In the genomic region with DNA sequence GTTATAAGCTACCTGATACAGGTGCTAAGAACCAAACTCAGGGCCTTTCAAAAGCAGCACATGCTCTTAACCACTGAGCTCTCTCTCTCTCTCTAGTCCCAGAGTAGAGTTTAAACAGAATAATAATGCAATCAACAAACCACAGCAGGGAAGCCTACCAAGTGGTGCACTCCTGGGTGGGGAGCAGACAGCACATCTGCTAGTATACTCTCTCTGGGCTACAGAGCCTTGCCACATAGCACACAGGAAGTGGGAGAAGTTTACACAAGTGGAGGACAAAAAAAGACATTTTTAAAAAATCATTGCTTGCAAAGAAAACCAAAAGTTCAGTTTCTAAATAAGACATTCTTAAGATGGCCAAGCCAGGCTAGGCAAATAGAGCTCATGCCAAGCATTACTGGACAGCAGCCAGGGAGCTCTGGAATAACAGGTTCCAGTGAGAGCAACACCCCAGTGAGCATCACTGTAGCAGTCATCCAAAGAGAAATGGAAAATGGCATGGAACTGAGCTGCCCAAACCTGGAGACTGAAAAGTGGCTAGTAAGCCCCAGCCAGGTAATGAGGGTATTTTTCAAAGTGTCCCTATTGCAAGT, we compare ENCODE assay signal across 10 mouse cellular contexts.
DNase-seq lines count a peak whose midpoint lies in the region; ATAC-seq and TF ChIP-seq lines count a peak whose summit lies in the region.
"Had no signal": no experiment of that assay in that cellular context is flagged by ENCODE, and none has a peak within 500 bp of the region (broad histone marks: within the 10 kb centered on the region; RNA-seq: fewer than 3 reads in every experiment).

No protein-coding gene starts in this region.

- TF ChIP-seq POLR2A in liver, adult 2 months (IDR thresholded peaks at IDR 0.05; ENCODE audit: extremely low read depth, insufficient read depth, low read length), result no peak

- H3K27ac ChIP-seq in liver, adult 2 months (replicated peaks; ENCODE audit: insufficient read depth, low read depth, low read length), result no peak overlapping the region
- no peak overlapping the region for H3K27ac ChIP-seq in liver, postnatal 0 days (ENCODE audit: low read depth)
- peak overlapping the region; percentile 65 for H3K27ac ChIP-seq in limb, embryonic 15.5 days
- H3K27ac ChIP-seq in stomach, embryonic 15.5 days, result peak overlapping the region; percentile 81
- no peak overlapping the region for H3K27ac ChIP-seq in liver, embryonic 11.5 days (ENCODE audit: low read depth, low read length)
- H3K27ac ChIP-seq in liver, embryonic 12.5 days, result no peak overlapping the region
- H3K27ac ChIP-seq: embryonic facial prominence, embryonic 12.5 days; liver, embryonic 15.5 days had no signal

- peak; percentile 50 for DNase-seq in liver, adult 2 months (ENCODE audit: extremely low read depth, low read depth, low spot score)
- no peak for DNase-seq in liver, postnatal 0 days
- DNase-seq in fat pad, adult 2 months (ENCODE audit: extremely low read depth, low read depth, low spot score), result peak; percentile 42
- peak; percentile 25 to 62 for DNase-seq in kidney, adult 8-10 months
- no peak for DNase-seq in liver, embryonic 11.5 days (ENCODE audit: low spot score)

- H3K4me3 ChIP-seq in liver, adult 2 months (ENCODE audit: insufficient read depth, low read depth, low read length), result no peak overlapping the region
- H3K4me3 ChIP-seq in liver, postnatal 0 days (ENCODE audit: low read depth, low read length), result no peak overlapping the region
- no peak overlapping the region for H3K4me3 ChIP-seq in limb, embryonic 15.5 days
- H3K4me3 ChIP-seq in stomach, embryonic 15.5 days (replicated peaks), result no peak overlapping the region
- no peak overlapping the region for H3K4me3 ChIP-seq in liver, embryonic 11.5 days (ENCODE audit: low read depth, low read length)
- no peak overlapping the region for H3K4me3 ChIP-seq in liver, embryonic 12.5 days
- H3K4me3 ChIP-seq: embryonic facial prominence, embryonic 12.5 days; liver, embryonic 15.5 days had no signal

- H3K27me3 ChIP-seq in liver, adult 2 months (ENCODE audit: control insufficient read depth, insufficient read depth, low read length), result no peaks in the 10 kb centered on the region
- no peaks in the 10 kb centered on the region for H3K27me3 ChIP-seq in liver, postnatal 0 days (ENCODE audit: insufficient read depth, low read length)
- no peaks in the 10 kb centered on the region for H3K27me3 ChIP-seq in limb, embryonic 15.5 days
- no peaks in the 10 kb centered on the region for H3K27me3 ChIP-seq in stomach, embryonic 15.5 days (replicated peaks)
- H3K27me3 ChIP-seq in liver, embryonic 11.5 days (replicated peaks; ENCODE audit: control insufficient read depth, insufficient read depth, low read length), result no peaks in the 10 kb centered on the region
- no peaks in the 10 kb centered on the region for H3K27me3 ChIP-seq in liver, embryonic 12.5 days (replicated peaks)
- H3K27me3 ChIP-seq: embryonic facial prominence, embryonic 12.5 days; liver, embryonic 15.5 days had no signal

- no peaks in the 10 kb centered on the region for H3K9me3 ChIP-seq in liver, postnatal 0 days (ENCODE audit: low read length)
- no peaks in the 10 kb centered on the region for H3K9me3 ChIP-seq in limb, embryonic 15.5 days
- no peaks in the 10 kb centered on the region for H3K9me3 ChIP-seq in stomach, embryonic 15.5 days
- no peaks in the 10 kb centered on the region for H3K9me3 ChIP-seq in liver, embryonic 11.5 days (ENCODE audit: control insufficient read depth, low read length)
- no peaks in the 10 kb centered on the region for H3K9me3 ChIP-seq in liver, embryonic 12.5 days (replicated peaks)
- H3K9me3 ChIP-seq: embryonic facial prominence, embryonic 12.5 days; liver, embryonic 15.5 days had no signal

- no peak for TF ChIP-seq CTCF in liver, adult 2 months (IDR thresholded peaks at IDR 0.05; ENCODE audit: low read depth, low read length)
- TF ChIP-seq CTCF in liver, postnatal 0 days (IDR thresholded peaks at IDR 0.05; ENCODE audit: low read depth), result no peak

- no peak for ATAC-seq in liver, postnatal 0 days
- no peak for ATAC-seq in limb, embryonic 15.5 days (ENCODE audit: insufficient number of reproducible peaks, low FRiP score, low TSS enrichment, low read depth)
- peak; percentile 63 for ATAC-seq in stomach, embryonic 15.5 days (ENCODE audit: insufficient read depth, low FRiP score, low read depth)
- ATAC-seq in liver, embryonic 11.5 days (replicated peaks; ENCODE audit: low FRiP score), result no peak
- ATAC-seq in liver, embryonic 12.5 days, result no peak

- no peaks in the 10 kb centered on the region for H3K79me2 ChIP-seq in liver, adult 2 months (ENCODE audit: control insufficient read depth, insufficient read depth, low read length)

- no peaks in the 10 kb centered on the region for H3K4me1 ChIP-seq in liver, adult 2 months (ENCODE audit: control insufficient read depth, insufficient read depth, low read length)
- H3K4me1 ChIP-seq in liver, postnatal 0 days (ENCODE audit: insufficient read depth), result no peaks in the 10 kb centered on the region
- H3K4me1 ChIP-seq in limb, embryonic 15.5 days, result peaks cover 21% of the 10 kb centered on the region
- H3K4me1 ChIP-seq in stomach, embryonic 15.5 days, result no peaks in the 10 kb centered on the region; the same call in 1 of the 2 replicates
- H3K4me1 ChIP-seq in liver, embryonic 11.5 days (replicated peaks; ENCODE audit: control insufficient read depth, insufficient read depth, low read length), result no peaks in the 10 kb centered on the region
- H3K4me1 ChIP-seq in liver, embryonic 12.5 days, result no peaks in the 10 kb centered on the region
- H3K4me1 ChIP-seq: liver, embryonic 15.5 days had no signal

- no peak overlapping the region for H3K4me2 ChIP-seq in liver, postnatal 0 days (ENCODE audit: low read depth, low read length)
- no peak overlapping the region for H3K4me2 ChIP-seq in limb, embryonic 15.5 days
- no peak overlapping the region for H3K4me2 ChIP-seq in stomach, embryonic 15.5 days
- no peak overlapping the region for H3K4me2 ChIP-seq in liver, embryonic 11.5 days
- H3K4me2 ChIP-seq in liver, embryonic 12.5 days, result no peak overlapping the region
- H3K4me2 ChIP-seq: embryonic facial prominence, embryonic 12.5 days; liver, embryonic 15.5 days had no signal

- TF ChIP-seq EP300 in liver, postnatal 0 days (IDR thresholded peaks at IDR 0.05; ENCODE audit: low read depth), result no peak

- no peak overlapping the region for H3K9ac ChIP-seq in liver, adult 2 months (ENCODE audit: low read depth, low read length)
- H3K9ac ChIP-seq in liver, postnatal 0 days (replicated peaks), result no peak overlapping the region
- no peak overlapping the region for H3K9ac ChIP-seq in limb, embryonic 15.5 days
- no peak overlapping the region for H3K9ac ChIP-seq in stomach, embryonic 15.5 days
- H3K9ac ChIP-seq in liver, embryonic 11.5 days (ENCODE audit: low read depth, low read length), result no peak overlapping the region
- no peak overlapping the region for H3K9ac ChIP-seq in liver, embryonic 12.5 days
- H3K9ac ChIP-seq: embryonic facial prominence, embryonic 12.5 days; liver, embryonic 15.5 days had no signal

- peaks cover 78% of the 10 kb centered on the region for H3K36me3 ChIP-seq in liver, adult 2 months (ENCODE audit: control insufficient read depth, insufficient read depth, low read length)
- peaks cover 84% of the 10 kb centered on the region for H3K36me3 ChIP-seq in liver, postnatal 0 days (replicated peaks; ENCODE audit: insufficient read depth, low read length)
- peaks cover 56% of the 10 kb centered on the region for H3K36me3 ChIP-seq in limb, embryonic 15.5 days
- H3K36me3 ChIP-seq in stomach, embryonic 15.5 days, result peaks cover 31% of the 10 kb centered on the region
- peaks cover 29% of the 10 kb centered on the region for H3K36me3 ChIP-seq in liver, embryonic 11.5 days (ENCODE audit: control insufficient read depth, insufficient read depth, low read length)
- H3K36me3 ChIP-seq in liver, embryonic 12.5 days, result peaks cover 94% of the 10 kb centered on the region

Comparison
In these comparisons a context has a peak if more than half of its experiments do, and no peak if none do; other contexts are left out.
1. DNase-seq: peak in liver, adult 2 months (single experiment), fat pad, adult 2 months (single experiment) and kidney, adult 8-10 months (2 of 2); none in liver, postnatal 0 days (single experiment) and liver, embryonic 11.5 days (single experiment).
2. H3K27ac ChIP-seq: peak in limb, embryonic 15.5 days (single experiment) and stomach, embryonic 15.5 days (single experiment); none in liver, adult 2 months (single experiment), liver, postnatal 0 days (single experiment), liver, embryonic 11.5 days (single experiment) and liver, embryonic 12.5 days (single experiment).